Mouse (Mus musculus) naive thymus-derived CD4-positive, alpha-beta T cell, adult 2 months (primary cell): ENCODE measurements at regions not wholly inside any gene's neighbourhood (a gene's known extent, or its start where the extent isn't known, plus 50 kb on each side); places are given as distances from the start of the nearest gene placed in this dataset.
A peak's percentile ranks its signal among the peaks of the same experiment; 100 is the strongest.

Experiments
- DNase-seq: peaks from one replicate; pipeline ENCODE4 v3.0.0-alpha.2; 2011; ENCODE audit warnings: low read depth

DNA sequence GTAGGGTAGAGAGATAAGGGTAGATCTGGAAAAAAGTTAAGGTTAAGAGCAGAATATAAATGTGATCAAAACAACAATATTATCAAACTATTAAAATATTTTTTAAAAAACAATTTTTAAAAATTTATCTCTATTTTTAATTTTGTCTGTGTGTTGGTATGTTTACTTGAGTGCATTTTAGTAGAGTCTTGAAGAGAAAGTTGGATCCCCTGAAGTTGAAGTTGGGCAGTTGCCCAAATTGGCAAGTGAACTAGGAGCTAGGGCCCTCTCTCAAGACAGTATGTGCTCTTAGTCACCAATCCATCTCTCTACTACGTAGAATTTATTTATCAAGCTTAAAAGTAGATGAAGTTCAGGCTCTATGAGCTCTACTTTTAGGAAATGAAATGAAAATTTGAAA, 59.9 kb downstream of the Adamts1 start:
- DNase-seq: no peak

DNA sequence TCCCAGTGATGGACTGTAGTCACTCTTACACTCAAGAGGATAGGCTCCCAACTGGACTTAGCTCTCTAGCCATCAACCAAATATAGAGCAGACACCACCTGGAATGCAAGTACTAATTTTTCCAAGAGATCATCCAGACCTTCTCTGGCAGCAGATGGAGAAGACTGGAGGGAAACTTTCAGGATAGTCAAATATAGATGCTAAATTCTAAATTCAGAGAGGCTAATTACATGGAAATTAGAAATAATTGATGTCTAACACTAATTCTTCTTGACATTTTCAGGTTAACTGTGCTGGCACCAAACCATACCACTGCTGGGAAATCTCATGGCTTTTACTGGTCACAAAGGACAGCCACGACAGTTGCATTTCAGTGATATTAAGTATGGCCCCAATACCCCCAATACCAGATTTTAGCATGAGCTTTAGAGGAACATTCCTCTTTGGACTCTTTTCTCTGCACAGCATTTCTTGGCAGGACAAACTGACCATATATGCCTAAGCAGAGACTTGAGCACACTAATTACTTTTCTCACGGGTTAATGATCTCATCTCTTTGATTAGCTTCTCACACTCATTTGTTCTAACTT, 64.2 kb downstream of the Adamts1 start:
- DNase-seq: no peak

DNA sequence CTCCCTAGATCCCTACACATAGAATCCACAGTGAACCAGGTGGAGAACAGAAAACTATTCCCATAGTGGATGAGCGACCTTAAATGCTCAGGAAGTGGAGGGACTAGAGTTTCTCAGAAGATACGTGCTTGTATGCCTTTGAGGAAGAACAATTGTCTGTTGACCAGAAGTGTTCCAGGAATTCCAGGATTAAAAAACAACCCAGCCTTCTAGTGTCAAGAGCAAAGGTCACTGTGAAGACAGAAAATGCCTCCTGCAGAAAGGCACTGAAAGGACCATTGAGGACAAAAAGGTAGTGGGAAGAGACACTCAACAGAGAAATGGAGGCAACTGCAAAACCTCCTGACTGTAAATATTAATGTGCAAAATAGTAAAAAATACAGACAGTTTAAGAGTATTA, 74.9 kb downstream of the Adamts1 start:
- DNase-seq: no peak

- no peak for DNase-seq
Observed at GRCm38 (mm10) chr16:85721968-85722367, 80.9 kb downstream of the Adamts1 start.

DNA sequence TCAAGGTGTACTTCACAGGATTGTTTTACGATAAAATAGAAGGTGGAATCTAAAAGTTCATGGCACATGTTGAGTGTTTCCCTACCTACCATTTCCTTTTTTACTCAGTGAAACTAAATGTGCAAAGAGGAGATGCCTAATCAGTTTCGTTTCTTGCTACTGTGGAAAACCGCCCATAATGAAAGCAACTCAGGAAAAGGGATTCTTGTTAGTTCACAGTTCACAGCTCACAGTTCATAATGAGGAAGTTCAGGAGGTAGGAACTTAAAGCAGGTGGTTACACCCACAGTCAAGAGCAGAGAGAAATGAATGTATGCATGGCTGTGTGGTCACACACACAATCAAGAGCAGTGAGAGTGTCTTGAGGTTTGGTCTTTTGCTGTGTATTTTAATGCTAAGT, 90.6 kb downstream of the Adamts1 start:
- DNase-seq: no peak

GRCm38 (mm10) chr16:85704254-85705020, 98.5 kb downstream of the Adamts1 start:
- no peak for DNase-seq

DNA sequence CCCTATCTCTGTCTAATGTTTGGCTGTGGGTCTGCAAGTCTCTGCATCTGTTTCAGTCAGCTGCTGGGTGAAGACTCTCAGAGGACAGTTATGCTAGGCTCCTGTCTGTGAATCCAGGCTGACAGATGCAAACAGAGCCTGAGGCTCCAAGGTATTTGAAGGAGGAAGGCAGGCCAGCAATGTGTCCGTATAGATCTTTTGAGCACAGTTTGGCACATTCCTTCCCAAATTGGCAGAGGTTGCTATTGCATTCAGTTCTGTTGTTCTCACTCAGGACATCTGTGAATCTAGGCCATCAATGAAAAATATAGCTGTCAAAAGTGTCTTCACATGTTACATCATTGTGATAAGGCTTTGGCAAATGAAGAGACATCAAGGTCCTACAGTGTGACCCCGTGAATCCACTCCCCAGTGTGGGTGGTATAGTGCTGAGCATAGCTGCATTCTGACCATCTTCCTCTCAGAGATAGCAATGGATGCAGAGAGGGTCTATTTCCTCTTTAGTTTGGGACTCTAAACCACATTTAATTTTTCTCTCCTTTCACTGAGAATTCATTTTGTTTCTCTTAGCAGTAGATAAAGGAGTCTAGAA, 99.9 kb downstream of the Adamts1 start:
- DNase-seq: no peak

DNA sequence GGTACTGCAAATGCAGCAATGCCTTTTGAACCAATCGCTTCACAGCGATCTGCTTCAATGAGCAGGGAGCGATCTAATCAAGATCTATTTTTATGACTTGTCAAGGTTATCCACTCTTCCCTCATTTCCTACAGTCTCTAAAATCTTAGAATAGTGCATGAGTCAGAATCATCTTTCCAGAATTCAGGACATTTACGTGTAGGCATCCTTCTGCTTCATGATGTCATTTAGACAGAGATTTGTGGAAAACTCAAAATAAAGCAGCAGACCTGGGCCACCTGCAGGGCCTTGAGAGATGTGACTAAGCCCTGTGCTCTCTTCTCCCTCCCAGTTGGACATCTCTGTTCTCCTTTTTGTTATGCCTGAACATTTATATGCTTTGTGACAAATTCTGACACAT, 103.6 kb downstream of the Adamts1 start:
- DNase-seq: no peak

GRCm38 (mm10) chr16:85682721-85683120, 120.2 kb downstream of the Adamts1 start:
- DNase-seq: no peak

DNA sequence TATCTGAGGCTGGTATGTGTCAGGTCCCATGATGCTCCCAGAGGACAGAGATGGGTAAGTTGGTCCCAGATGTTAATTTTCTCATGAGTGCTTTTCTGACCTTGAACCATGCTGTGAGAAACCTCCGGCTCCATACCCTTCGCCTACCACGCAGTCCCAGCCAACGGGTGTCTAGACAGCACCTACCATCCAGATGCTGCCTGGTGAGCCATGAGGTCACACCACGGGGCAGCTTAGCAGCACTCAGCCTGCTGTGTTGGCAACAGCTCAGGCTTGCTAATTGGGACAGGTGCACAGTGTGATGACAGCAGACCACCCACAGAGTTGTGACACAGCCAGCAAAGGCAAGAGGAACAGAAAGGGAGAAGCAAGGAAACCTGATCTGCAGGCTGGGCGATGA, 122.6 kb downstream of the Adamts1 start:
- no peak for DNase-seq

GRCm38 (mm10) chr16:85678781-85679180, 124.1 kb downstream of the Adamts1 start:
- no peak for DNase-seq

DNA sequence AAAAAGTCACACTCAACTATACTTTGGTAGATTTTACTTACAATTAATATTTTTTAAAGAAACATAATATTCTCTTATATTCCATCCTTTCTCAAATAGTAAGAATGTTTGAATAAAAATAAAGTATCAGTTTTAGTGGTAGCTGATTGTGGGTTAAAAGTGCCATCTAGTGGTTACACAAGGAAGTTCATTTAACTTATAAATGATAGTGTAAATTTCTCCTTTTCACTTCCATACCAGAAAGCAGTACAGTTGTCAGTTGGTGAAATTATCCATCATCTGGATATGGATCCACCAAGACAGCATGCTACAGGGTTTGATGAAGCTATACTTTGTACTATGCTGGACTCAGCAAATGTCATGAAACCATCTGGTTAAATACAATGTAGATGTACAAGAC, 124.7 kb downstream of the Adamts1 start:
- peak; percentile 18 for DNase-seq

DNA sequence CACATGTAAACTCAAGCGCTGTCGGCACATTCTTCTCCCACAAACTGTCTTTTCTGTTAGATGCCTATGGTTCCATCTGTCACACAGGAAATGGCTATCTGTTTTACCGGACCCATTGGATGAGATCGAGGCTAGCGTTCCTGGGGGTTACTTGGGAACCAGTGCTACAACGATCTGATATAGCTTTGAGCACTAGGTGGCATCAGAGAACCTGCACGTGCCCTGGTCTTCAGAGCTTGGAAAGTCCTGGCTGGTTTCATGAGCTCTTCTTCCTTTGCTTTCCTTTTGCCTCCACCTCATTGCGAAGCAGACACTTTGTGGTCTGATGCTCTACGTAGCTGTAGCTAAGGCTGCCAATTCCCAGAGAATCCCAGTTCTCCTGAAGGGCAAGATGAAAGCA, 123.8 kb upstream of the Cyyr1 start:
- no peak for DNase-seq

GRCm38 (mm10) chr16:85668767-85669166, 115.6 kb upstream of the Cyyr1 start:
- no peak for DNase-seq

GRCm38 (mm10) chr16:85667790-85668189, 114.6 kb upstream of the Cyyr1 start:
- no peak for DNase-seq

DNA sequence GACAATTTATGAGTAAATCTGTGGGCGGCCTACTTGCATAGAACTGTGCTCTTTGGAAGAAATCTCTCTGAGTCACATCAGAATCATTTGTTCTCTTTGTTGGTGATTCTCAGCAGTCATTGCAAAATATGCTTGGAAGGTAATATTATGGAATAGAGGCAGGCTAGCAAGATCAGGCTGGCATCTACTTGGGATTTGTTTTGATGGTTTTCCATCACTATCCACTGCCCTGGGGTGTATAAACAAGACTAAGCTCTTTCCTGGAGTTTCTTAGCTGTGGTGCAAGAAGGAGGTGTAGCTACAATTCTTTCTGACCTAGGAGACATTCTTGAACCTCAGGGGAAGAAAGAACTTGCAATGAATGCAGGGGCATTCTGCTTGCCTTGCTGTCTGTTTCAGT, 96.3 kb upstream of the Cyyr1 start:
- no peak for DNase-seq

GRCm38 (mm10) chr16:85640992-85641391, 87.8 kb upstream of the Cyyr1 start:
- no peak for DNase-seq

- DNase-seq: no peak
Observed at GRCm38 (mm10) chr16:85637079-85637478, 83.9 kb upstream of the Cyyr1 start.

GRCm38 (mm10) chr16:85629738-85630137, 76.5 kb upstream of the Cyyr1 start:
- DNase-seq: no peak

- DNase-seq: no peak
Observed at GRCm38 (mm10) chr16:85624505-85624904, 71.3 kb upstream of the Cyyr1 start.

GRCm38 (mm10) chr16:85604089-85604488, 50.9 kb upstream of the Cyyr1 start:
- DNase-seq: no peak
